Mouse (Mus musculus) lung, adult 2 months (tissue): ENCODE measurements around the gene Dennd5b.

Source experiments
- CTCF ChIP-seq: fragments of 200-500 bp; IDR thresholded peaks from 2 replicates; pipeline ENCODE4 v1.5.1; 2011; ENCODE audit warnings: mild to moderate bottlenecking, low read length, control low read depth; ENCODE audit not compliant: insufficient read depth
- POLR2A ChIP-seq: fragments of 200-500 bp; IDR thresholded peaks from 2 replicates; pipeline ENCODE4 v1.6.1; 2011; ENCODE audit warnings: low read depth, mild to moderate bottlenecking, control low read depth, low read length, borderline replicate concordance; ENCODE audit errors: extremely low read depth

DNA sequence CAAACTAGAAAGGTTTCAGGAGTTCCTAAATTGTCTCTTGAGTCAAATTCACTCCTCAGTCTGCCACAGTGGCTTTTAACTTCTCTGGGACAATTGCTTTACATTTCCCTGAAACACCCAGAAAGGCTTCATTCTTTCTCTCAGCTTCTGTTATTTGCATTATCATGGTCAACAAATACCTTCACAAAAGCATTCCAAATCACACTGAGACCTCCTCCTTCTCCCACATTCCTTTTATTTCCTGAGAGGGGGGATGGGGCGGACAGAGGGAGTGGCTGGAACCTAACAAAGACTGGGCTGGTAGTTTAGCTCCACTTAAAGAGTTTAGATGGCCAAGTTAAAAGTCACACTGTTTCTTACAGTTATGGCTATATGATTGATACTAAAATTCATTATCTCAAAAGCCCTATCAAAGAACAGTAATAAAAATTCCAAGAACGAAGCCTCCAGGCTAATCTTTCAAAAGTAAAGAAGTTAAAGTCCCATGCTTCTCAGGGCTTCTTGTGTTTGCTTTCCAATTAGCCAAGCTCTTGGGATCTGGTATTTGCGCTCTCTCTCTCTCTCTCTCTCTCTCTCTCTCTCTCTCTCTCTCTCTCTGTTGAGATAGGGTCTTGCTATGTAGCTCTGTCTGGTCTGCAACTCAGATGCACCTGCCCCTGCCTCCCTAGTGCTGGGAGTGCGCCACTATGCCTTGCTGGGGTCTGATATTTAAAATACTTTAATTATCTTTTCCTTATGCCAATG lies 108.9 kb downstream of the Dennd5b start:
- TF ChIP-seq CTCF (no peak), POLR2A (no peak)
